Mouse (Mus musculus) adrenal gland, adult (tissue): ENCODE measurements around the gene Brd7.

Experiments
- DNase-seq, 2 experiments: peaks; one replicate each; pipeline ENCODE4 v3.0.0; 2022 to 2023; ENCODE audit warnings: low spot score in 1 of 2; ENCODE audit not compliant: inconsistent age in 2 of 2

Gene Brd7

GRCm38 (mm10) chr8:88357226-88357933 lies 4.6 kb downstream of the Brd7 start:
- no peak for DNase-seq

DNA sequence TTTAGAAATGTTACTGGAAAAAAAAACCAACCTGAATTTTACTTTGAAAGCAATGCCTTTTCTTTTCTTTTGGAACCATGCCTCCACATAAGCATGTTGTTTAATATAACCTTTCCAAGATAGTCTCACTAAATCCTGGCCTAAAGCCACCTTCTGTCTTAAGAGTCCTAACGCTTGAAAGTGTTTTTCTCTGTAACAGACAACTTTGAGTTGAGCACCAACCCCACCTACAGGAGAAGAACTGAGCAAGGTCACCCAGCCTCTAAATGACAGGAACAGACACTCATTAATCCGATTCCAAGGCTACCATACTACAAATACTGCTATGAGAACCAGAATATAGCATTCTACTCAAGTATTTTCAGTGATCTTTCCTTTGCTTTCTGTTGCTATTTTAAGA lies 12.9 kb downstream of the Brd7 start:
- DNase-seq: peak; percentile 37 to 70

DNA sequence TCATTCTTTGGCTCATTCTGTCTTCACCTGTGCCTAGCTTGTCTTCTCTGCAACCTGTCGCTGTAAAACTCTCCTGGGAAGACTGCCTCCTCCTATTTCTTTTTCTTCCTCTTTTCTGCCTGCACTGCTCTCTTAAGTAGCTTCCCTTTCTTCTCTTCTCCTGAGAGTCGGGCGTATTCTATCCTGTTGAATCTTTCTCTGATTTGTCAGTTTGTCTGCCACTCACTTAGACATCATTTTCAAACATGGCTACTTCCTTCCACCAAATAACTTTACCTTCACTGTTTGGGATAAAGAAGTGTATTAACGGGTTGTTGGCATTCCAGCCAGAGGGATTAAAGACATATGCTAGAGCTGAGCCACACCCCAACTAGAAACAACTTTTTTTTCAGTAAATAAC lies 20.0 kb downstream of the Brd7 start:
- no peak for DNase-seq

- DNase-seq: no peak
Measured at GRCm38 (mm10) chr8:88339887-88340695, 21.9 kb downstream of the Brd7 start.

- no peak for DNase-seq
Measured at GRCm38 (mm10) chr8:88339221-88339620, 22.8 kb downstream of the Brd7 start.

DNA sequence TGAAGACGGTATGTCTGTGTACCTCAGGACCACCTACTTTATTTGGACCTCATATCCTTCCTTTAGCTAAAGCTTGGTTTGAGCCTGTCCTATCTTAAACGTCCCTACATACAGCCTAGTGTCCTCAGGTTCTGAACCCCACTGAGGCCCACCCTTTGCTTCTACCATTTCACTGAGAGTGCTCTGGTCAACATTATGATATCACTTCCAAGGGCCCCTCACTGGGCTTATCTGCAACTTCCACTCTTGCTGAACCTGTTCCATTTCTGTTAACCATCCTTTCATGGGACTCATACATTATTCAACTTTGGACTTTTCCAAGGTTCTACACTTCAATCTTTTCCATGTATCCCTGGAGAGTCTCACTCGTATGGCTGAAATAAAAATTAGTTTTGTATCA lies 27.0 kb downstream of the Brd7 start:
- no peak for DNase-seq

- DNase-seq: no peak
Measured at GRCm38 (mm10) chr8:88334384-88334783, 27.6 kb downstream of the Brd7 start.

DNA sequence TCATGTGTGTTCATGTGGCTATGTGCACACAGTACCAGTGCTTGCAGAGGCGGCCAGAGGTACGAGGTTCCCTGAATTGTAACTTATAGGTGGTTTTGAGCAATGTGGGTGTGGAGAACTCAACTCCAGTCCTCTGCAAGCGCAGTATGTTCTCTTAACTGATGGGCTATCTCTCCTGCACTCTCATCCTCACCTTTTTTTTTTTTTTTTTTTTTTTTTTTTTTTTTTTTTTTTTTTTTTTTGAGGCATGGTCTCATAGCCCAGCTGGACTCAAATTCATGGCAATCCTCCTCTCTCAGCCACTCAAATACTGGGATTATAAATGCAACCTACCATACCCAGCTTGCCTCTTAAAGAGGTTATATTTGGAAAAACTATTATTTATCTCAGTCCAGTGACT lies 31.2 kb downstream of the Brd7 start:
- no peak for DNase-seq

GRCm38 (mm10) chr8:88328689-88329088 lies 33.3 kb downstream of the Brd7 start:
- DNase-seq: no peak

- no peak for DNase-seq
Measured at GRCm38 (mm10) chr8:88326328-88326727, 35.7 kb downstream of the Brd7 start.

DNA sequence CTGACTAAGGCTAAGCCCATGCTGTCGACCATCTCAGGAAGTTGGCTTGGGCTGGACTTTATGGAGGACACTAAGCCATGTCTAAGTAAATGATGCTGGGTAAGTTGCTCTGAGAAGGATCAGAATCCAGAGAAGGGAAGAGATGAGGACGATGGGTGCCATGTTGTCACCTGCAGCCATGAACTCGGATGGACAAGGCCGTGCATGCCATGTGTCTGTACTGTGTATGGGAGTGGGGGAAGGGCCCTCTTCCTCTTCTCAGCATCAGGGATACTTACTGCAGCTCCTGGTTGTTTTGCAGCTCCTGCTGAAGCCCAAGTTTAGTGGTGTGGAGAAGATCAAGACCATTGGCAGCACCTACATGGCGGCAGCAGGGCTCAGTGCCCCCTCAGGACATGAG lies 36.2 kb downstream of the Brd7 start:
- no peak for DNase-seq

DNA sequence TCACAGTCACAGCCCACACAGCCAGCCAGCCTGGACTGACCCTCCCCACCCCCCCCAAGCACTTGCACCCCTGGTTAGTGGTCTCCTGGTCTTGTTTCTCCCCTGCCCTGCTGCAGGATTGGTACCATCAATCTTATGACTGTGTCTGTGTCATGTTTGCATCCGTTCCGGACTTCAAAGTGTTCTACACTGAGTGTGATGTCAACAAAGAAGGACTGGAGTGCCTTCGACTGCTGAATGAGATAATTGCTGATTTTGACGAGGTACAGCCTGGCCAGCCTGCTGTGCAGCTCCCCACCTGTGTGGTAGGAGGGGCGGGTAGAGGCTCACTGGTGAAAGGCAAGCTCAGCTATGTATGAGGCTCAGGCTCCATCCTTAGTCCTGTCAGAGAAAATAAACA lies 36.7 kb downstream of the Brd7 start:
- peak; percentile 54 to 65 for DNase-seq

- no peak for DNase-seq
Measured at GRCm38 (mm10) chr8:88324760-88325159, 37.2 kb downstream of the Brd7 start.

DNA sequence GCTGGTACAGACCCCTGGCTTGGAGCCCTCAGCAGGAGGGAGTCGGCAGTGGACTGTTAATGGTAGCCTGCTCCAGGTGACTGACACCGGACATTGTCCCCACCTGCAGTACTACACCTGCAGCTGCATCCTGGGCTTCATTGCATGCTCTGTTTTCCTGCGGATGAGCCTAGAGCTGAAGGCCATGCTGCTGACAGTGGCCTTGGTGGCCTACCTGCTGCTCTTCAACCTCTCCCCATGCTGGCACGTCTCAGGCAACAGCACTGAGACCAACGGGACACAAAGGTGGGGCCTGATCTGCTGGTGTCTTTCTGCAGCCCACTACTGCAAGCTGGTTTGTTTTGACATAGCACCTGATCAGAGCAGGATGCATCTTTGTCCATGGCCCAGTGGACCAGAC lies 38.5 kb downstream of the Brd7 start:
- DNase-seq: peak in 1 of 2 experiments; percentile 21

- DNase-seq: peak; percentile 81 to 87
Measured at GRCm38 (mm10) chr8:88321387-88321786, 40.6 kb downstream of the Brd7 start.

DNA sequence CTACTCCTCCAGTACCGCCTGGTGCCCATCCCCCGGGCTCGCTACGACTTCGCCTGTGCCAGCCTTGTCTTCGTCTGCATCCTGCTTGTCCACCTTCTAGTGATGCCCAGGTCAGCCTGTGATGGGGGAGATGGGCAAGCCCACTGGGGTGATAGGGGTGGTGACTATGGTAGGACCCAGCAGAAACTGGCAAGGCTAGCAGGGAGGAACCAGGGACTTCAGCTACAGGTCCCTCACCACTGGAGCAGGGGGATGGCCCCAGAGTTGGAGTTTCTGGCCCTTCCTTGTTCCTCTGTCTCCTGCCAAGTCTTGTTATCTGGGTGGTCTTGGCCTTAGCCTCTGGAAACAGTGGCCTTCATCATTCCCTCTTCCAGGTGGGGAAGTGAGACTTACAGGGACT lies 41.9 kb downstream of the Brd7 start:
- no peak for DNase-seq

- DNase-seq: no peak
Measured at GRCm38 (mm10) chr8:88318151-88318550, 43.8 kb downstream of the Brd7 start.

DNA sequence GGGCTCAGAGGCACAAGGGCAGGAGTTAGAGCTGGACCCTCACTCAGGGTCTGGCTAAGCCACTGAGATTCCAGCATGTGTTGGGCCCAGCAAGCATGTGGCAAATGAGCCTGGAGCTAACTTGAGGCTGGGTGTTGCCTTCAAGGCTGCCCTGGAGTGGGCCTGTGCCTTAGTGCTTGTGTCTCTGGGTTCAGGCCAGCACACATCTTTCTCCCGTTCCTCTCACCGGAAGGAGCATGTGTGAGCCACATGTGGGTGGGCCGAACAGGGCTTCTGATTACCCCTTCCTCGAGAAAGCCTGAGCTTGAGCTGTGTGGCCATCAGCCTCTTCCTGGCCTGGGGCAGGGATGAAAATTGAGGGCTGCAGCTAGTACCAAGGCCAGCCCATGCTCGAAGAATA lies 44.7 kb downstream of the Brd7 start:
- no peak for DNase-seq

GRCm38 (mm10) chr8:88316139-88316931 lies 45.7 kb downstream of the Brd7 start:
- DNase-seq: peak; percentile 62 to 79

- peak in 1 of 2 experiments; percentile 16 for DNase-seq
Measured at GRCm38 (mm10) chr8:88315302-88315701, 46.7 kb downstream of the Brd7 start.

DNA sequence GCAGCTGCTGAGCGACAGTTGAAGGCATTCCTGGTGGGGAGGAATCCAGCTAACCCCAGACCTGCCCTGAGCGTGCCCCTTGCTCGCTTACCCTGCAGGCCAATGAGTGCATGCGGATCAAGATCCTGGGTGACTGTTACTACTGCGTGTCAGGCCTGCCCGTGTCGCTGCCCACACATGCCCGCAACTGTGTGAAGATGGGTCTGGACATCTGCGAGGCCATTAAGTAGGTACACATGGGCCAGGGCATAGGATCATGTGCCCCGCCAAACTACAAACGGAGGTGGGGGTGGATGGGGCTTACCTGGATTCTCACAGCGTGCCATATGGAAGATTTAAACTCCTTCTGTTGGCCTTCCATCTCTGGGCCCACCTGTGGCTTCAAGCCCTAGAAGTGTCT lies 48.0 kb downstream of the Brd7 start:
- DNase-seq: no peak

DNA sequence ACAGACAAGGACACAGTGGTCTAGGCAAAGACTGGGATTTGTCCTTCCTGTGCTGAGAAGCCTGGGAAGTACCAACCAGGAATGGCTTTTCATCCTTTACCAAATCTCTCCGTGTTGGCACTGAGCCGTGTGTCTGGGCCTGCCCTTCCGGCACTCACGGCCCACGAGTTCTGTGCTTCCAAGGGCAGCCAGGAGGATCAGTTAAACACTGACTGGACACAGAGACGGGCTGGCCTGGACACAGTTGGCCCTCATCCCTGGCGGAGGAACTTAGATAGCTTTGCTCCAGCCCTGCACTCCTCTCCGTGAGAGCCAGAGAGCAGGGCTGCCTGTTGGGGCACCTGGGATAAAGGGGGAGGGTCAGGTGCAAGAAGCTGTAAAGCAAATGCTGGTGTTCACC lies 49.0 kb downstream of the Brd7 start:
- DNase-seq: peak; percentile 83 to 86
